Mouse (Mus musculus): ENCODE measurements around the gene Rph3al. TPM values are rescaled to one million over a fixed set of nuclear protein-coding genes. Genes with fewer than 3 reads are reported as not detected.

Rph3al gene
- polyA plus RNA-seq, 1 experiment from 2014 or later = 2.2 TPM

DNA sequence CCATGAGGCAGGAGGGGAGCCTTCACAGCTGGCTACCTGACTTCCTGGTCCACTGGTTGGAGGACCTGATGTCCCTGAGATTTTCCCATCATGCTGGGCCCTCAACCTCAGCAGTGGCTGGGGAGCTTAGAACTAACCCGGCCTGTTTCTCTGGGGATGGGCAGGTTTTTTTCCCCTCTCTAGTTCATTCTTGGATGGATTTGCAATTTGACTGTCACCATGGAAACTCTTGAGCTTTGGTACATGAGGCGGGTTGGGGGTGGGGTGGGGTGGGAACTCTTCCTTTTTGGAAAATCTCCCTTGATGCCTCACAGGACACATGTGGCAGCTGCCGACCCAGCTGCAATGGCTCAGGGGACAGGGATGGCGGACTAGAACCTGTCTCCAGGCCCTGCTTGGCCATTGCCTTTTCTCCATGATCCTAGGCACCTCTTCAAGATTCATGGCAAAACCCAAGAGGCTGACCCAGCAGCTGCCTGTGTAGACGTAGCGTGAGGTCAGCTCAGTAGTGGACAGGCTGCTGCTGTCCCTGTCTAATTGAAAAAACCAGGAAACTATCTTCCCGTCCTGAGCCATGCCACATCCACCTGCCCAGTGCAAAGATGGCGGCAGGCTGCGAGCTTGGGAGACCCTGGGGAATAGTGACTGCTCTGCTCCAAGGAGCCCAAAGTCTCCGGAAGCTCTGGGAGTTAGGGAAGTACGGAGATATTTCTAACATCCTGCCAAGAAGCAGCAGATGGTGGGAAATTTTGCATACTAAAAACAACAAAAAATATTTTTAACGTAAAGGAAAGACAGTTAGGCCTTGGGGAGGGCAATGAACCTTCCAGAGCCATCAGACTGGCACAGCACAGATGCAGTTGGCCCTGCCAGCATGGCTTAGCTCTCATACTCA lies 98.4 kb downstream of the Rph3al start:
- peaks cover 6% of the 10 kb centered on the region; the same call in 1 of the 2 replicates for H3K4me1 ChIP-seq (replicated peaks; ENCODE audit: control insufficient read depth, insufficient read depth, low read length)
- no peak for DNase-seq (ENCODE audit: low spot score)
- ATAC-seq (ENCODE audit: low FRiP score) = no peak
- WGBS = 84% methylated on average over 12 of the region's 12 CpGs
- H3K27ac ChIP-seq (ENCODE audit: low read depth, low read length) = no peak overlapping the region
- no peaks in the 10 kb centered on the region for H3K27me3 ChIP-seq (ENCODE audit: control insufficient read depth, insufficient read depth, low read length)
- no peak overlapping the region for H3K4me2 ChIP-seq (replicated peaks; ENCODE audit: low read depth, low read length)
- H3K9ac ChIP-seq (ENCODE audit: low read depth, low read length) = no peak overlapping the region
- H3K9me3 ChIP-seq (ENCODE audit: control insufficient read depth, low read length) = no peaks in the 10 kb centered on the region
- H3K4me3 ChIP-seq (ENCODE audit: low read depth, low read length) = no peak overlapping the region
- no peaks in the 10 kb centered on the region for H3K36me3 ChIP-seq (ENCODE audit: control insufficient read depth, insufficient read depth, low read length)

DNA sequence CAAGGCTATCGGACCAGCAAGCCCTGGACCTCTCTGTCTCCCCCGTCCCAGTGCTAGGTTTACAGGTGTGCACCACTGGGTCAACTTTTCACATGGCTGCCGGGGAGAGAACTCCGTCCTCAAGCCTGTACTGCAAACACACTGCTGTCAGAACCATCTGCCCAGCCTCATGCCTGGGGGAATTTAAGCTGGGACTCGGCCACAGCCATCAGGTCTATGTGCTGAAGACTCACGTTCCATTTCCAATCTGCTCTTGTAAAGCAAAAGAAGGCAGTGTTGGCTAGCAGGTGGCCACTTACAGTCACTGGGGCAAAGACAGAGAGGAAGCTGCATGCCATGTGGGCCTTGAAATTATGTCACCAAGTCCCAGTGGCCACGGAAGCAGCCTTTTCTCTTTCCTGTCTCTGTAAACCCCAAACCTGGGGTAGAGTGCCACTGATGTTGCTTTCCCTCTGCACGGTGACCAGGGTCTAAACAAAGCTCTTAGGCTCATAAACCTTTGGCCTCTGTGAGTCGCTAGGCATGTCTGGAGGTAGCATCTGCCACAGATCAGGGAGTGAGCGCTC lies 99.3 kb downstream of the Rph3al start:
- ATAC-seq (ENCODE audit: low FRiP score) (no peak), DNase-seq (ENCODE audit: low spot score) (no peak)
- Histone ChIP-seq H3K4me3 (ENCODE audit: low read depth, low read length) (no peak overlapping the region), H3K27ac (ENCODE audit: low read depth, low read length) (no peak overlapping the region), H3K4me1 (replicated peaks; ENCODE audit: control insufficient read depth, insufficient read depth, low read length) (peaks cover 6% of the 10 kb centered on the region; the same call in 1 of the 2 replicates), H3K9ac (ENCODE audit: low read depth, low read length) (no peak overlapping the region), H3K36me3 (ENCODE audit: control insufficient read depth, insufficient read depth, low read length) (no peaks in the 10 kb centered on the region), H3K4me2 (replicated peaks; ENCODE audit: low read depth, low read length) (no peak overlapping the region), H3K27me3 (ENCODE audit: control insufficient read depth, insufficient read depth, low read length) (no peaks in the 10 kb centered on the region), H3K9me3 (ENCODE audit: control insufficient read depth, low read length) (no peaks in the 10 kb centered on the region)
- WGBS = 81% methylated on average over 10 of the region's 10 CpGs

DNA sequence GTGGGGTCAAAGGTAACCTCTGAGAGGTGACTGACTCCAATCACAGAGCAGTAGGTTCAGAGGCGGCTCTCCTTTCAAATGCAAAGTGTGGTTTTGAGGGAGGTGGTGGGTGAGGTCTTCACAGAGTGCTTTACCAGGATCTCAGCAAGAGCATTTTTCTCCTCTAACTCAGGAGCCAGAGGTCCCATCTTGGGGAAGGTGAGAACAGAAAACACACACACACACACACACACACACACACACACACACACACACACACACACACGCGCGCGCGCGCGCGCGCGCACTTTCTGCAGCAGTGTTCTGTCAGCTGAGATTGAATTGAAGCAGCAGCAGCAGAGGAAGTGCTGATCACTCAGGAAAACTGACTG lies 102.0 kb downstream of the Rph3al start:
- Histone ChIP-seq H3K9ac (ENCODE audit: low read depth, low read length) (no peak overlapping the region), H3K27me3 (ENCODE audit: control insufficient read depth, insufficient read depth, low read length) (no peaks in the 10 kb centered on the region), H3K36me3 (ENCODE audit: control insufficient read depth, insufficient read depth, low read length) (no peaks in the 10 kb centered on the region), H3K27ac (ENCODE audit: low read depth, low read length) (no peak overlapping the region), H3K4me3 (ENCODE audit: low read depth, low read length) (no peak overlapping the region), H3K4me2 (replicated peaks; ENCODE audit: low read depth, low read length) (no peak overlapping the region), H3K4me1 (replicated peaks; ENCODE audit: control insufficient read depth, insufficient read depth, low read length) (0 out of 2 replicates have a peak, but pooled peaks cover 2% of the 10 kb centered on the region), H3K9me3 (ENCODE audit: control insufficient read depth, low read length) (no peaks in the 10 kb centered on the region)
- ATAC-seq (ENCODE audit: low FRiP score) (no peak), DNase-seq (ENCODE audit: low spot score) (no peak)
- WGBS = 69% methylated on average over 6 of the region's 11 CpGs

DNA sequence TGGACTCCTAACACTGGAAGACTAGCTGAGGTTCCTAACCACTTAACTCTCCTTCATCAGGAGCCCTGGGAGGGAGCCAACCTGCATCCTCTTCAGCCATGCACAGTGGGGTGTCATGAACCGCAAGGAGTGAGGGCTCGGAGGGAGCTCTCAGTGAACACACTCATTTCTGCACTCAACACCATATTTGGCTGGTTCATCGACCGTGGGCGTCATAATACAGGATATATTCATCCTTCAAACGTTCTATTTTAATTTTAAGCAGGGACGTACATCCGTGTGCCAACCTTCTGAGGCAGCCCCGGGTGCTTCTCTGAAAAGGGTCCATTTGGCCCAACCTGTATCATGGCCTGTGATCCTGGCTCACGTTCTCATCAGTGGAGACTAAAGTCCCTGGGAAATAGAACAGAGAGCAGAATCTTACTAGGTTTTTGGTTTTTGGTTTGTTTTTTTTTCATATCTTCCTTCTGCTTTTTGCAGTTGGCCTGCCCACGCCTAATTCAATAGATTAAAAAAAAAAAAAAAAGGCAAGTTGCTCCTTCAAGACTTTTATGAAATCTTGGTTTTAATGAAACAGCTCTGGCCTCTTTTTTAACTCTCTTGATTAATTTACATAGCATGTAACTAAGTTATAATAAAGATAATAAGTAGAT lies 102.5 kb downstream of the Rph3al start:
- DNase-seq (ENCODE audit: low spot score) = no peak
- Histone ChIP-seq H3K27me3 (ENCODE audit: control insufficient read depth, insufficient read depth, low read length) (no peaks in the 10 kb centered on the region), H3K9ac (ENCODE audit: low read depth, low read length) (no peak overlapping the region), H3K27ac (ENCODE audit: low read depth, low read length) (no peak overlapping the region), H3K36me3 (ENCODE audit: control insufficient read depth, insufficient read depth, low read length) (no peaks in the 10 kb centered on the region), H3K4me2 (replicated peaks; ENCODE audit: low read depth, low read length) (no peak overlapping the region), H3K9me3 (ENCODE audit: control insufficient read depth, low read length) (no peaks in the 10 kb centered on the region), H3K4me1 (replicated peaks; ENCODE audit: control insufficient read depth, insufficient read depth, low read length) (0 out of 2 replicates have a peak, but pooled peaks cover 2% of the 10 kb centered on the region), H3K4me3 (ENCODE audit: low read depth, low read length) (no peak overlapping the region)
- WGBS = 78% methylated on average over 11 of the region's 11 CpGs
- ATAC-seq (ENCODE audit: low FRiP score) = no peak

DNA sequence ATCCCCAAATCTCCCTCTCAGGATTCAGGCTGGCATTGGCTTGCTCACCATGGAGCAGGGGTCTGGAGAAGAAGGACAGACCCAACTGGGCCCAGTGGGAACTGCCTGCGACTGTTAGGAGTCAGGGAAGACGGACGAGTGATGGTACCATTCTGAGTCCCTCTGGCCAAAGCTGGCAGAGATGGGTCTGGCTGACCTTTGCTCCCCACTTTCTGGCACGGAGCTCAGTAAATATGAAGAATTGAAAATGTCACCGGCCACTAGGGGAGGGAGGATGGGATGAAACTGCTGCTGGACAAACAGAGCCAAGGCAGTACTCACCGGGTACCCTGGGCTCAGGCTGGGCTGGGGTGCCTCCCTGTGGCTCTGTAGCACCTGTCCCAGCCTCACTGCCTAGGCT lies 105.1 kb downstream of the Rph3al start:
- 85% methylated on average over 6 of the region's 6 CpGs for WGBS
- ATAC-seq (ENCODE audit: low FRiP score) (no peak), DNase-seq (ENCODE audit: low spot score) (no peak)

DNA sequence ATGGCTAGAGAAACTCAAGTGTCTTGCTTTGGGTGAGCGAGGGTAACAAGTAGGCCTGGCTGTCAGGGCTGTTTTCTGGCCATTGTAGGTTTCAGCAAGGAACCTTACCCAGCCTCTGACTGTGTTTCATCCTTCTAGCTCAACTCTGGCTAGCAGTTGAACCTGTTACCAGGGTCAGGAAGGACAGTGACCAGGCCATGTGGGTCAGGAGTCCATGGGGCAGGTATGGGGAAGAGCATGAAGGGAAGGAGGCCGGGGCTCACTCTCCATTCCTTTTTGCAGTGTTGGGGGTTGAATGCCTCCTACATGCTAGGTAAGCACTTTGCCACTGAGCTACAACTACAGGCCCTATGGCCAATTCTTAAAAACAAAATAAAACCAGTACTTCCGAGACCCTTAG lies 107.8 kb downstream of the Rph3al start:
- no peak for ATAC-seq (ENCODE audit: low FRiP score)
- H3K9me3 ChIP-seq (ENCODE audit: control insufficient read depth, low read length) = no peaks in the 10 kb centered on the region
- no peak overlapping the region for H3K27ac ChIP-seq (ENCODE audit: low read depth, low read length)
- no peak for DNase-seq (ENCODE audit: low spot score)
- H3K4me2 ChIP-seq (replicated peaks; ENCODE audit: low read depth, low read length) = no peak overlapping the region
- no peaks in the 10 kb centered on the region for H3K4me1 ChIP-seq (replicated peaks; ENCODE audit: control insufficient read depth, insufficient read depth, low read length)
- H3K36me3 ChIP-seq (ENCODE audit: control insufficient read depth, insufficient read depth, low read length) = no peaks in the 10 kb centered on the region
- no peak overlapping the region for H3K9ac ChIP-seq (ENCODE audit: low read depth, low read length)
- H3K27me3 ChIP-seq (ENCODE audit: control insufficient read depth, insufficient read depth, low read length) = no peaks in the 10 kb centered on the region
- WGBS = 83% methylated on average over 3 of the region's 3 CpGs
- no peak overlapping the region for H3K4me3 ChIP-seq (ENCODE audit: low read depth, low read length)

More for the DNA sequence above, 105.1 kb downstream of the Rph3al start:
- Histone ChIP-seq H3K27ac (ENCODE audit: low read depth, low read length) (no peak overlapping the region), H3K9ac (ENCODE audit: low read depth, low read length) (no peak overlapping the region), H3K36me3 (ENCODE audit: control insufficient read depth, insufficient read depth, low read length) (no peaks in the 10 kb centered on the region), H3K4me3 (ENCODE audit: low read depth, low read length) (no peak overlapping the region), H3K27me3 (ENCODE audit: control insufficient read depth, insufficient read depth, low read length) (no peaks in the 10 kb centered on the region), H3K4me1 (replicated peaks; ENCODE audit: control insufficient read depth, insufficient read depth, low read length) (no peaks in the 10 kb centered on the region), H3K9me3 (ENCODE audit: control insufficient read depth, low read length) (no peaks in the 10 kb centered on the region), H3K4me2 (replicated peaks; ENCODE audit: low read depth, low read length) (no peak overlapping the region)

DNA sequence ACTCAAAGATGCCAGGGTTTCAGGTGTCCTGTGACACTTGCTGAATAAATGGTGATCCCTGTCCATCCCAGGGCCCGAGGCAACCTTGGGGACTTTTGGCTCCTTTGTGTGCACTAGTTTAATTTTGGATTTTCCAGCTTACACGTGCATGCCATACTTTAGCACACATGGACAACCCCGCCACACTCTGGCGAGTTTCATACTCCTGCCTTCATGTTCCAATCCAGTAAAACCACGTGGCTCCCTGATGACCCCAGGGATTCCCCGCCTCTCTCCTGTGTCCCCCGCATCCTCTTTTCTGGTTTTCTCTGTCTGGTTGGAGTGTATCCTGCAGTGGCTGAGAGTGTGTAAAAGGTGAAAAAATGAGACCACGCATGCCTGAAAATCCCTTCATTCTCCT lies 110.8 kb downstream of the Rph3al start:
- H3K36me3 ChIP-seq (ENCODE audit: control insufficient read depth, insufficient read depth, low read length) = no peaks in the 10 kb centered on the region
- H3K9ac ChIP-seq (ENCODE audit: low read depth, low read length) = no peak overlapping the region
- H3K27ac ChIP-seq (ENCODE audit: low read depth, low read length) = no peak overlapping the region
- no peaks in the 10 kb centered on the region for H3K27me3 ChIP-seq (ENCODE audit: control insufficient read depth, insufficient read depth, low read length)
- H3K4me1 ChIP-seq (replicated peaks; ENCODE audit: control insufficient read depth, insufficient read depth, low read length) = no peaks in the 10 kb centered on the region
- H3K4me2 ChIP-seq (replicated peaks; ENCODE audit: low read depth, low read length) = no peak overlapping the region
- 81% methylated on average over 8 of the region's 8 CpGs for WGBS
- no peak overlapping the region for H3K4me3 ChIP-seq (ENCODE audit: low read depth, low read length)
- DNase-seq (ENCODE audit: low spot score) (no peak), ATAC-seq (ENCODE audit: low FRiP score) (no peak)
- no peaks in the 10 kb centered on the region for H3K9me3 ChIP-seq (ENCODE audit: control insufficient read depth, low read length)

DNA sequence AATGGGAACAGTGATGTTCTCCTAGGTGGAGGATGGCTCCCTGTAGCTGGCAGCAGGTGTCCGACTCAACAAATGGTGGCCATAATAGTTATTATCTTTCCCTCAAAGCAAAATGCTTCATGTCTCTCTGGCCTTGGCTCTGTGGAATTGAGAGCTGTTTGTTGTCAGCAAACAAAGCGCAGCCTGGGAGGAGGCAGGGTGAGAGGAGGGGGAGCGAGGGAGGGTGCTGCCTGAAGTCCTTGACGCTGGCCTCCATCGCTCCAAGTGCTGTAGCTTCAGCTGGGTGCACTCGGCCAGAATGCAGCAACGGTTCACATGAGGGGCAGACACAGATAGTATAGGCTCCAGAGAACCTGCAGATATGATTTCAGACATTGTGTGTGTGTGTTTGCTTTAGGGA lies 114.7 kb downstream of the Rph3al start:
- Histone ChIP-seq H3K4me3 (ENCODE audit: low read depth, low read length) (no peak overlapping the region), H3K4me2 (replicated peaks; ENCODE audit: low read depth, low read length) (no peak overlapping the region), H3K27ac (ENCODE audit: low read depth, low read length) (no peak overlapping the region), H3K36me3 (ENCODE audit: control insufficient read depth, insufficient read depth, low read length) (no peaks in the 10 kb centered on the region), H3K9me3 (ENCODE audit: control insufficient read depth, low read length) (no peaks in the 10 kb centered on the region), H3K27me3 (ENCODE audit: control insufficient read depth, insufficient read depth, low read length) (no peaks in the 10 kb centered on the region), H3K4me1 (replicated peaks; ENCODE audit: control insufficient read depth, insufficient read depth, low read length) (no peaks in the 10 kb centered on the region), H3K9ac (ENCODE audit: low read depth, low read length) (no peak overlapping the region)
- ATAC-seq (ENCODE audit: low FRiP score) (no peak), DNase-seq (ENCODE audit: low spot score) (no peak)
- WGBS = 64% methylated on average over 7 of the region's 7 CpGs
